Mouse (Mus musculus) adrenal gland, postnatal 25 days (tissue): ENCODE results near the gene Spc25. TPM values are rescaled to one million over a fixed set of nuclear protein-coding genes. Genes with fewer than 3 reads are reported as not detected.

Experiments used
- DNase-seq: peaks from one replicate; pipeline ENCODE4 v3.0.0; 2021; ENCODE audit warnings: mixed read lengths
- total RNA-seq: library from RNA; stranded (reverse); gene quantifications from 2 replicates; pipeline ENCODE4 v1.2.3, GENCODE M21; 2021

Spc25 gene
- total RNA-seq, 1 experiment from 2014 or later = 7.1 TPM

GRCm38 (mm10) chr2:69187990-69188389 lies 18.0 kb downstream of the Spc25 start:
- no peak for DNase-seq

- DNase-seq = no peak
Observed at GRCm38 (mm10) chr2:69179721-69180120, 26.3 kb downstream of the Spc25 start.

- DNase-seq = no peak
Observed at GRCm38 (mm10) chr2:69175296-69175695, 30.7 kb downstream of the Spc25 start.

- no peak for DNase-seq
Observed at GRCm38 (mm10) chr2:69170395-69171077, 35.5 kb downstream of the Spc25 start.

GRCm38 (mm10) chr2:69158907-69159306 lies 47.1 kb downstream of the Spc25 start:
- no peak for DNase-seq

GRCm38 (mm10) chr2:69156283-69156682 lies 49.7 kb downstream of the Spc25 start:
- DNase-seq = no peak

- no peak for DNase-seq
Observed at GRCm38 (mm10) chr2:69155861-69156260, 50.1 kb downstream of the Spc25 start.

GRCm38 (mm10) chr2:69150841-69151240 lies 55.2 kb downstream of the Spc25 start:
- DNase-seq = no peak

GRCm38 (mm10) chr2:69149154-69149553 lies 56.8 kb downstream of the Spc25 start:
- DNase-seq = no peak

GRCm38 (mm10) chr2:69148691-69149090 lies 57.3 kb downstream of the Spc25 start:
- no peak for DNase-seq

Other genes with a start within 250 kb of the Spc25 start
- 8.0 and 8.9 TPM in 2 replicates for gene Nostrin, start 70.4 kb downstream of the Spc25 start, total RNA-seq
- not detected in 2 replicates for gene G6pc2, start 4.9 kb upstream of the Spc25 start, total RNA-seq
- 0.09 and 2.8 TPM in 2 replicates for gene Abcb11, start 136.4 kb upstream of the Spc25 start, total RNA-seq
- gene Dhrs9, start 174.3 kb upstream of the Spc25 start, total RNA-seq = 0.73 and 1.7 TPM in 2 replicates